Mouse (Mus musculus) lung, embryonic 16.5 days (tissue): ENCODE results near the gene Fbxl14. TPM values are rescaled to one million over a fixed set of nuclear protein-coding genes. Genes with fewer than 3 reads are reported as not detected.

ENCODE experiments used
- ATAC-seq: fragments of 200-750 bp; cut with Nextera tagmentation; 2 replicates; pipeline ENCODE4 v1.8.0; 2017; ENCODE audit warnings: low read depth, mild to moderate bottlenecking, moderate library complexity
- H3K27ac ChIP-seq: fragments of 300-500 bp; sonication (generic); 2 replicates; pipeline ENCODE4 v1.5.1; 2014; ENCODE audit warnings: mild to moderate bottlenecking, control low read depth, low read length
- H3K27me3 ChIP-seq: fragments of 300-500 bp; sonication (generic); 2 replicates; pipeline ENCODE4 v1.6.1; 2014; ENCODE audit warnings: low read depth, low read length, mixed read lengths; ENCODE audit not compliant: control insufficient read depth, insufficient read depth
- H3K36me3 ChIP-seq: fragments of 300-500 bp; sonication (generic); 2 replicates; pipeline ENCODE4 v1.6.1; 2014; ENCODE audit warnings: low read length; ENCODE audit not compliant: control insufficient read depth, insufficient read depth
- H3K4me1 ChIP-seq: fragments of 300-500 bp; sonication (generic); replicated peaks from 2 replicates; pipeline ENCODE4 v1.6.1; 2014; ENCODE audit warnings: low read length, mixed read lengths; ENCODE audit not compliant: control insufficient read depth, insufficient read depth
- H3K4me2 ChIP-seq: fragments of 300-500 bp; sonication (generic); 2 replicates; pipeline ENCODE4 v1.6.1; 2014; ENCODE audit warnings: low read depth, low read length, control low read depth
- H3K4me3 ChIP-seq: fragments of 300-500 bp; sonication (generic); 2 replicates; pipeline ENCODE4 v1.5.1; 2014; ENCODE audit warnings: mild to moderate bottlenecking, low read length, control low read depth
- H3K9ac ChIP-seq: fragments of 300-500 bp; sonication (generic); 2 replicates; pipeline ENCODE4 v1.6.1; 2014; ENCODE audit warnings: low read length, control low read depth
- H3K9me3 ChIP-seq: fragments of 300-500 bp; sonication (generic); 2 replicates; pipeline ENCODE4 v1.6.1; 2016; ENCODE audit warnings: low read length; ENCODE audit not compliant: control insufficient read depth
- WGBS: fragments of 180-500 bp; shearing (Covaris S2); extraction: QIAGEN DNeasy Blood & Tissue Kit; methylation state at CpG from one replicate; pipeline ENCODE4 v1.1.7; 2014; 5-methylcytosine and 5-hydroxymethylcytosine counted together
- polyA plus RNA-seq: library from polyadenylated mRNA; unstranded; fragments of >200 nt; fragmentation: Nextera tagmentation; extraction: Ambion mirVana; gene quantifications from 2 replicates; pipeline ENCODE4 v1.2.1, GENCODE M21; 2015

The Fbxl14 gene
- polyA plus RNA-seq, 1 experiment from 2014 or later, result 4.0 TPM

GRCm38 (mm10) chr6:119521482-119521900 lies 42.0 kb downstream of the Fbxl14 start:
- Histone ChIP-seq H3K27ac (no peak overlapping the region), H3K4me2 (no peak overlapping the region), H3K9me3 (no peaks in the 10 kb centered on the region), H3K9ac (no peak overlapping the region), H3K27me3 (no peaks in the 10 kb centered on the region), H3K4me1 (no peaks in the 10 kb centered on the region), H3K4me3 (no peak overlapping the region), H3K36me3 (no peaks in the 10 kb centered on the region)
- WGBS, result 80% methylated on average over 3 of the region's 3 CpGs
- no peak for ATAC-seq

GRCm38 (mm10) chr6:119521931-119522391 lies 42.5 kb downstream of the Fbxl14 start:
- H3K4me1 ChIP-seq, result no peaks in the 10 kb centered on the region
- no peak overlapping the region for H3K4me3 ChIP-seq
- H3K4me2 ChIP-seq, result no peak overlapping the region
- H3K36me3 ChIP-seq, result no peaks in the 10 kb centered on the region
- no peak for ATAC-seq
- 29% methylated on average over 3 of the region's 3 CpGs for WGBS
- H3K9me3 ChIP-seq, result no peaks in the 10 kb centered on the region
- H3K9ac ChIP-seq, result no peak overlapping the region
- H3K27ac ChIP-seq, result no peak overlapping the region
- H3K27me3 ChIP-seq, result no peaks in the 10 kb centered on the region

- Histone ChIP-seq H3K27me3 (no peaks in the 10 kb centered on the region), H3K4me2 (no peak overlapping the region), H3K27ac (no peak overlapping the region), H3K9me3 (no peaks in the 10 kb centered on the region), H3K4me1 (no peaks in the 10 kb centered on the region), H3K4me3 (no peak overlapping the region), H3K9ac (no peak overlapping the region), H3K36me3 (no peaks in the 10 kb centered on the region)
- 62% methylated on average over 5 of the region's 5 CpGs for WGBS
- no peak for ATAC-seq
Measured at GRCm38 (mm10) chr6:119526498-119526897, 47.0 kb downstream of the Fbxl14 start.

GRCm38 (mm10) chr6:119529659-119530058 lies 50.2 kb downstream of the Fbxl14 start:
- no peaks in the 10 kb centered on the region for H3K4me1 ChIP-seq
- no peak overlapping the region for H3K4me2 ChIP-seq
- H3K36me3 ChIP-seq, result no peaks in the 10 kb centered on the region
- no peaks in the 10 kb centered on the region for H3K9me3 ChIP-seq
- H3K27me3 ChIP-seq, result no peaks in the 10 kb centered on the region
- WGBS, result 84% methylated on average over 3 of the region's 3 CpGs
- no peak for ATAC-seq
- no peak overlapping the region for H3K4me3 ChIP-seq
- H3K9ac ChIP-seq, result no peak overlapping the region
- H3K27ac ChIP-seq, result no peak overlapping the region

Other genes starting within 250 kb of the Fbxl14 start
- 0.09 TPM in 1 of 2 replicates, not detected in the other for gene Cacna2d4, start 243.1 kb upstream of the Fbxl14 start, polyA plus RNA-seq
- gene Lrtm2, start 148.9 kb upstream of the Fbxl14 start, polyA plus RNA-seq, result 0.04 and 0.18 TPM in 2 replicates
- gene Adipor2, start 62.0 kb upstream of the Fbxl14 start, polyA plus RNA-seq, result 43.4 and 46.4 TPM in 2 replicates
- 5.3 and 5.5 TPM in 2 replicates for gene Wnt5b, start 64.7 kb downstream of the Fbxl14 start, polyA plus RNA-seq